Comparison of ENCODE assay signal across 12 mouse cellular contexts in the genomic region with DNA sequence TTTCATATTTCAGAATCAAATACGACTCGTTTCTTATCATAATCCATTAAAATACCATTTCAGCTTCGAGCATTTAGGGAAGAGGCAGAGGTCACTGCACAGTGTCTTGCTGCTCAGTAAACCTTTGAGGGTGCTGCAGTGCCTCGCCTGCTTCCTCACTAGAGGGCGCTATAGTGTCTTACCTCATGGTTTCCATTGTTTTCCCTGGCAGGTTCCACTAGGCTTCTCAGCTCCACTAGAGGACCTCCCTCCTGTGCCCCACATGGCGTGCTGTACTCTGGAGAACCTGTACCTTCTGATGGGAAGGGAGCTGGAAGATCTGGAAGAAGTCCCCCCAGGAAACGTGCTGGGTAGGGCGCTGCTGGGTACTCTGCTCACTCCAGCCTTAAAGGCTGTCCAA. TPM values are rescaled to one million over a fixed set of nuclear protein-coding genes. Genes with fewer than 3 reads are reported as not detected.
A peak's percentile ranks its signal among the peaks of the same experiment; 100 is the strongest.
DNase-seq lines count a peak whose midpoint lies in the region; ATAC-seq and TF ChIP-seq lines count a peak whose summit lies in the region.
"Had no signal": no experiment of that assay in that cellular context is flagged by ENCODE, and none has a peak within 500 bp of the region (broad histone marks: within the 10 kb centered on the region; RNA-seq: fewer than 3 reads in every experiment).

No protein-coding gene starts in this region.

- peak; percentile 46 for ATAC-seq in inflammation-experienced regulatory T-cells, adult 6 months
- no peak for ATAC-seq in hindbrain, embryonic 14.5 days (ENCODE audit: low FRiP score)
- no peak for ATAC-seq in midbrain, embryonic 16.5 days

- in situ Hi-C loops in CH12.LX (cut with MboI; ENCODE audit: low pct_ligation_motif_present, low pct_unique_long_range_greater_than_20kb, low sequenced_read_pairs) = no loop called here

- peak; percentile 49 for TF ChIP-seq CTCF in layer of hippocampus, adult 2 months (conservative IDR thresholded peaks at IDR 0.05)
- TF ChIP-seq CTCF in CH12.LX (conservative IDR thresholded peaks at IDR 0.05 in 1 of 2, IDR thresholded peaks at IDR 0.05 in 1 of 2; ENCODE audit: low read depth in 2 of 2, low read length in 2 of 2) = peak; percentile 53 to 66; a peak in 3 of 4 replicates

- no peaks in the 10 kb centered on the region for H3K79me2 ChIP-seq in CH12.LX (replicated peaks; ENCODE audit: control insufficient read depth, extremely low read depth, insufficient read depth, poor library complexity, severe bottlenecking)

- no peak for DNase-seq in layer of hippocampus, adult 2 months (ENCODE audit: low spot score in 2 of 2)
- no peak for DNase-seq in layer of hippocampus, postnatal 14 days (ENCODE audit: low spot score in 2 of 2)
- DNase-seq in CH12.LX (ENCODE audit: extremely low read depth) (peak; percentile 43), ZHBTc4 (ENCODE audit: low read depth, low spot score) (peak; percentile 79)
- DNase-seq in hindbrain, embryonic 14.5 days (ENCODE audit: low spot score) = no peak
- DNase-seq in cerebellum, adult 8-10 months = no peak
- DNase-seq: adrenal gland, adult 2 months; liver, embryonic 13.5 days had no signal

- H3K4me1 ChIP-seq in CH12.LX (ENCODE audit: control insufficient read depth in 1 of 2, insufficient read depth in 2 of 2) = no peaks in the 10 kb centered on the region
- H3K4me1 ChIP-seq in hindbrain, embryonic 14.5 days (replicated peaks; ENCODE audit: control insufficient read depth, insufficient read depth, low read length) = no peaks in the 10 kb centered on the region
- H3K4me1 ChIP-seq in midbrain, embryonic 16.5 days (ENCODE audit: control insufficient read depth, insufficient read depth, low read length) = no peaks in the 10 kb centered on the region
- H3K4me1 ChIP-seq: kidney, embryonic 15.5 days; liver, embryonic 13.5 days had no signal

- H3K36me3 ChIP-seq in CH12.LX (replicated peaks in 1 of 2; ENCODE audit: control insufficient read depth in 1 of 2, insufficient read depth in 1 of 2, low read length in 1 of 2) = peaks cover 49 to 81% of the 10 kb centered on the region in 2 experiments
- peaks cover 56% of the 10 kb centered on the region for H3K36me3 ChIP-seq in hindbrain, embryonic 14.5 days (replicated peaks; ENCODE audit: control insufficient read depth, insufficient read depth)
- H3K36me3 ChIP-seq in midbrain, embryonic 16.5 days (ENCODE audit: control insufficient read depth, insufficient read depth, low read length) = peaks cover 22% of the 10 kb centered on the region

- H3K9me3 ChIP-seq in CH12.LX (replicated peaks; ENCODE audit: low read length) = no peaks in the 10 kb centered on the region
- H3K9me3 ChIP-seq in hindbrain, embryonic 14.5 days (ENCODE audit: control insufficient read depth, low read length) = no peaks in the 10 kb centered on the region
- H3K9me3 ChIP-seq in midbrain, embryonic 16.5 days (replicated peaks; ENCODE audit: control insufficient read depth, low read length, poor library complexity, severe bottlenecking) = no peaks in the 10 kb centered on the region
- H3K9me3 ChIP-seq: embryonic facial prominence, embryonic 13.5 days; kidney, embryonic 15.5 days; liver, embryonic 13.5 days had no signal

- no peak for TF ChIP-seq EP300 in CH12.LX (IDR thresholded peaks at IDR 0.05; ENCODE audit: low read length)

- WGBS in hindbrain, embryonic 14.5 days = 75% methylated on average over 8 of the region's 8 CpGs
- WGBS in midbrain, embryonic 16.5 days = 80% methylated on average over 8 of the region's 8 CpGs

- no peak; the same call in none of the 2 replicates for TF ChIP-seq RAD21 in CH12.LX (IDR thresholded peaks at IDR 0.05; ENCODE audit: low read depth, low read length)

- H3K4me2 ChIP-seq in CH12.LX (ENCODE audit: insufficient read depth, low read depth, poor library complexity, severe bottlenecking) = no peak overlapping the region
- no peak overlapping the region for H3K4me2 ChIP-seq in hindbrain, embryonic 14.5 days (replicated peaks)
- H3K4me2 ChIP-seq in midbrain, embryonic 16.5 days (ENCODE audit: low read length) = no peak overlapping the region
- H3K4me2 ChIP-seq: embryonic facial prominence, embryonic 13.5 days; kidney, embryonic 15.5 days; liver, embryonic 13.5 days had no signal

- H3K27ac ChIP-seq in layer of hippocampus, adult 2 months = no peak overlapping the region
- H3K27ac ChIP-seq in CH12.LX (ENCODE audit: insufficient read depth, low read depth) = no peak overlapping the region
- no peak overlapping the region for H3K27ac ChIP-seq in hindbrain, embryonic 14.5 days
- no peak overlapping the region for H3K27ac ChIP-seq in midbrain, embryonic 16.5 days (ENCODE audit: low read length)
- H3K27ac ChIP-seq: embryonic facial prominence, embryonic 13.5 days; kidney, embryonic 15.5 days; liver, embryonic 13.5 days had no signal

- H3K9ac ChIP-seq in CH12.LX (ENCODE audit: insufficient read depth, low read depth) = no peak overlapping the region
- no peak overlapping the region for H3K9ac ChIP-seq in hindbrain, embryonic 14.5 days
- no peak overlapping the region for H3K9ac ChIP-seq in midbrain, embryonic 16.5 days (ENCODE audit: low read depth, low read length)
- H3K9ac ChIP-seq: embryonic facial prominence, embryonic 13.5 days; kidney, embryonic 15.5 days; liver, embryonic 13.5 days had no signal

- TF ChIP-seq POLR2A in CH12.LX (IDR thresholded peaks at IDR 0.05; ENCODE audit: low read depth, low read length) = no peak

- no peaks in the 10 kb centered on the region for H3K27me3 ChIP-seq in CH12.LX (replicated peaks)
- no peaks in the 10 kb centered on the region for H3K27me3 ChIP-seq in hindbrain, embryonic 14.5 days (ENCODE audit: control insufficient read depth, insufficient read depth, low read length)
- H3K27me3 ChIP-seq in midbrain, embryonic 16.5 days (ENCODE audit: control insufficient read depth, insufficient read depth, low read depth, low read length) = no peaks in the 10 kb centered on the region
- H3K27me3 ChIP-seq: embryonic facial prominence, embryonic 13.5 days; kidney, embryonic 15.5 days; liver, embryonic 13.5 days had no signal

- no peak overlapping the region for H3K4me3 ChIP-seq in layer of hippocampus, adult 2 months
- no peak overlapping the region for H3K4me3 ChIP-seq in CH12.LX (replicated peaks in 1 of 3; ENCODE audit: low read depth in 2 of 3, low read length in 2 of 3, poor library complexity in 1 of 3)
- no peak overlapping the region for H3K4me3 ChIP-seq in hindbrain, embryonic 14.5 days (replicated peaks; ENCODE audit: low read length)
- H3K4me3 ChIP-seq in midbrain, embryonic 16.5 days (ENCODE audit: low read depth, low read length) = no peak overlapping the region
- H3K4me3 ChIP-seq: embryonic facial prominence, embryonic 13.5 days; kidney, embryonic 15.5 days; liver, embryonic 13.5 days had no signal

- dilution Hi-C loops in CH12.LX (cut with MboI; ENCODE audit: extremely low pct_ligation_motif_present, extremely low pct_unique_long_range_greater_than_20kb, low sequenced_read_pairs) = no loop called here

TF ChIP-seq in CH12.LX, 34 proteins besides CTCF, POLR2A, EP300 and RAD21:
- TF ChIP-seq ZC3H11A (IDR thresholded peaks at IDR 0.05; ENCODE audit: low read depth, low read length) = no peak
- 0 out of 2 replicates have a peak, but pooled peaks have one; percentile 30 for TF ChIP-seq MYC (IDR thresholded peaks at IDR 0.05; ENCODE audit: low read depth, low read length)
- no peak for TF ChIP-seq CHD2 (IDR thresholded peaks at IDR 0.05; ENCODE audit: low read length)
- TF ChIP-seq SMC3 (IDR thresholded peaks at IDR 0.05; ENCODE audit: low read depth, low read length) = peak; percentile 37; the same call in 1 of the 2 replicates
- no peak for TF ChIP-seq MXI1 (IDR thresholded peaks at IDR 0.05; ENCODE audit: low read depth, low read length)
- TF ChIP-seq IRF4 (IDR thresholded peaks at IDR 0.05; ENCODE audit: low read depth, low read length) = no peak

RNA-seq across cellular contexts. Expression of gene Efl1, which starts 49.3 kb away (rescaled TPM):
- 10 to 100 TPM; 18.4 to 20.7 TPM for total RNA-seq in layer of hippocampus, adult 2 months (2021)
- 10 to 100 TPM; 17.0 to 19.7 TPM for total RNA-seq in layer of hippocampus, postnatal 14 days (2021)
- total RNA-seq in CH12.LX (2012; rRNA removed) (16.8 and 19.5 TPM in 2 replicates), CH12.LX (2014; rRNA removed) (21.0 and 30.0 TPM in 2 replicates)
- polyA plus RNA-seq in CH12.LX (2012; ENCODE audit: insufficient read length, low read depth) = 25.7 and 27.4 TPM in 2 replicates
- 10 to 100 TPM; 33.2 to 48.4 (median 42.7) TPM for polyA plus RNA-seq in inflammation-experienced regulatory T-cells, adult 6 months (2017; shearing (Covaris generic))
- polyA plus RNA-seq in hindbrain, embryonic 14.5 days (2014; fragmentation: Nextera tagmentation; extraction: Ambion mirVana) = 22.4 and 23.2 TPM in 2 replicates
- 17.3 and 18.2 TPM in 2 replicates for polyA plus RNA-seq in midbrain, embryonic 16.5 days (2015; fragmentation: Nextera tagmentation; extraction: Ambion mirVana)

RNA-seq across cellular contexts. Expression of gene Saxo2, which starts 49.3 kb away (rescaled TPM):
- total RNA-seq in layer of hippocampus, adult 2 months (2021) = 1 to 10 TPM; 8.0 to 9.3 TPM
- 10 to 100 TPM in 1 of 2 experiments, 1 to 10 TPM in 1; 9.4 to 14.9 TPM for total RNA-seq in layer of hippocampus, postnatal 14 days (2021)
- total RNA-seq in CH12.LX (2012; rRNA removed) (3.9 and 17.6 TPM in 2 replicates), CH12.LX (2014; rRNA removed) (16.3 and 22.3 TPM in 2 replicates)
- 4.1 and 6.0 TPM in 2 replicates for polyA plus RNA-seq in CH12.LX (2012; ENCODE audit: insufficient read length, low read depth)
- polyA plus RNA-seq in inflammation-experienced regulatory T-cells, adult 6 months (2017; shearing (Covaris generic)) = not detected
- polyA plus RNA-seq in hindbrain, embryonic 14.5 days (2014; fragmentation: Nextera tagmentation; extraction: Ambion mirVana) = 33.9 and 34.5 TPM in 2 replicates
- 24.5 and 30.5 TPM in 2 replicates for polyA plus RNA-seq in midbrain, embryonic 16.5 days (2015; fragmentation: Nextera tagmentation; extraction: Ambion mirVana)

Comparison
In these comparisons a context has a peak if more than half of its experiments do, and no peak if none do; other contexts are left out.
1. DNase-seq: peak in CH12.LX (single experiment) and ZHBTc4 (single experiment); none in layer of hippocampus, adult 2 months (0 of 2), layer of hippocampus, postnatal 14 days (0 of 2), hindbrain, embryonic 14.5 days (single experiment) and cerebellum, adult 8-10 months (single experiment).